Mouse (Mus musculus) central nervous system, embryonic 14 days (tissue): Measurements from ENCODE around the gene Setd1b. TPM values are rescaled to one million over a fixed set of nuclear protein-coding genes. Genes with fewer than 3 reads are reported as not detected.

Experiments used
- polyA plus RNA-seq: library from polyadenylated mRNA; depleted of rRNA; stranded (reverse); fragments of >200 nt; gene quantifications from 2 replicates; pipeline ENCODE4 v1.2.3, GENCODE M21; 2012; rRNA removed

The Setd1b gene
- polyA plus RNA-seq, result 11.6 and 14.9 TPM in 2 replicates

GRCm38 (mm10) chr5:123142161-123143157 lies at the start of gene Setd1b:
Setd1b (plus strand) TSS chr5:123142193.

GRCm38 (mm10) chr5:123132308-123133071 lies 9.5 kb upstream of the Setd1b start, which contains the start of gene Rhof:
Rhof (minus strand) TSS chr5:123132692.

GRCm38 (mm10) chr5:123169284-123169683 lies 27.3 kb downstream of the Setd1b start, which contains the start of gene Psmd9:
Psmd9 (plus strand) TSS chr5:123169413.

GRCm38 (mm10) chr5:123182651-123183050 lies 40.7 kb downstream of the Setd1b start, which contains the start of gene Hpd:
Hpd (minus strand) TSS chr5:123182727.

Other genes starting within 250 kb of the Setd1b start
- gene Kdm2b, start 152.4 kb upstream of the Setd1b start, polyA plus RNA-seq, result 79.0 and 91.3 TPM in 2 replicates
- 15.2 and 16.0 TPM in 2 replicates for gene Orai1, start 127.1 kb upstream of the Setd1b start, polyA plus RNA-seq
- 0.26 and 0.29 TPM in 2 replicates for gene Morn3, start 95.2 kb upstream of the Setd1b start, polyA plus RNA-seq
- 12.9 and 15.0 TPM in 2 replicates for gene Tmem120b, start 73.8 kb upstream of the Setd1b start, polyA plus RNA-seq
- gene Rhof, start 9.5 kb upstream of the Setd1b start, polyA plus RNA-seq, result 7.1 and 7.3 TPM in 2 replicates
- gene Psmd9, start 27.2 kb downstream of the Setd1b start, polyA plus RNA-seq, result 34.6 and 37.7 TPM in 2 replicates
- gene Hpd, start 40.5 kb downstream of the Setd1b start, polyA plus RNA-seq, result not detected in 2 replicates
- gene Wdr66, start 109.9 kb downstream of the Setd1b start, polyA plus RNA-seq, result 2.2 and 2.6 TPM in 2 replicates
- 52.2 and 66.4 TPM in 2 replicates for gene Bcl7a, start 201.6 kb downstream of the Setd1b start, polyA plus RNA-seq